Mouse (Mus musculus): Measurements from ENCODE around the gene Pacs2.

- TF ChIP-seq CTCF (IDR thresholded peaks at IDR 0.05) (no peak), EP300 (IDR thresholded peaks at IDR 0.05) (no peak)
These were observed 84.3 kb downstream of the Pacs2 start for GRCm38 (mm10) chr12:113098530-113099151.
